Mouse (Mus musculus): ENCODE results near the gene Fam170b.

GRCm38 (mm10) chr14:32796375-32796774 lies 37.4 kb upstream of the Fam170b start:
- TF ChIP-seq CTCF (IDR thresholded peaks at IDR 0.05) (no peak), POLR2A (IDR thresholded peaks at IDR 0.05; ENCODE audit: insufficient read depth, low read depth, low read length) (no peak)
